Mouse (Mus musculus): ENCODE data around the gene Aig1. TPM values are rescaled to one million over a fixed set of nuclear protein-coding genes. Genes with fewer than 3 reads are reported as not detected.

The Aig1 gene
- polyA plus RNA-seq, 2 experiments: 6.6 to 14.3 TPM

- WGBS (ENCODE audit: insufficient replicate concordance): 82% methylated on average over 2 of the region's 2 CpGs
- no peak overlapping the region for H3K4me3 ChIP-seq (ENCODE audit: insufficient read depth in 1 of 2, low read depth in 2 of 2, low read length in 2 of 2)
- no peaks in the 10 kb centered on the region for H3K9me3 ChIP-seq (ENCODE audit: control insufficient read depth, low read length)
- H3K4me1 ChIP-seq (replicated peaks; ENCODE audit: control insufficient read depth in 2 of 2, insufficient read depth in 2 of 2, low read length in 1 of 2): no peaks in the 10 kb centered on the region
- no peak for TF ChIP-seq CTCF (IDR thresholded peaks at IDR 0.05; ENCODE audit: low read depth)
- no peak for TF ChIP-seq EP300 (IDR thresholded peaks at IDR 0.05; ENCODE audit: low read depth)
- no peaks in the 10 kb centered on the region for H3K36me3 ChIP-seq (replicated peaks; ENCODE audit: control insufficient read depth, insufficient read depth, low read depth)
- no peaks in the 10 kb centered on the region for H3K27me3 ChIP-seq (ENCODE audit: control insufficient read depth, insufficient read depth, low read length)
- DNase-seq (ENCODE audit: low read depth in 3 of 3, low spot score in 3 of 3) (no peak), ATAC-seq (ENCODE audit: insufficient read depth) (no peak)
- no peak overlapping the region for H3K27ac ChIP-seq
- H3K4me2 ChIP-seq (ENCODE audit: low read depth): no peak overlapping the region
- no peak overlapping the region for H3K9ac ChIP-seq (replicated peaks)
Measured at GRCm38 (mm10) chr10:13726206-13726605, 142.6 kb downstream of the Aig1 start.

DNA sequence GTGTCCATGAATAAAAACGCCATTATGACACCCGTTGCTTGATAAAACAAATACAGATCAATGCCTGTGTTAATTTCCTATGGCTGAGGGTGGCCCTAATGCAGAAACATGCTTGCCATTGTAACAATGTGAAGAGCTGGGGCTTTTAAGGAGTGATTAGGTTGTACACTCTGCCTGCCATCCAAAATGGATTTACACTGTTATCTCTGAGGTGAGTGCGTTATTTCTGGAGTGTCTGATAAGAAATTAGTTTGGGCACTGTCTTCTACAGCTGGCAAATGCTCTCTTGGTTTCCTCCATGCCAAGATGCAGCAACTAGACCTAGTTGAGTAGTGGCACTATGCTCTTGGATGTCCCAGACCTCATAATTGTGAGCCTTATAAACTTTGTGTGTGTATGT lies 143.5 kb downstream of the Aig1 start:
- no peak overlapping the region for H3K4me2 ChIP-seq (ENCODE audit: low read depth)
- DNase-seq (ENCODE audit: low read depth in 3 of 3, low spot score in 3 of 3): no peak
- H3K9ac ChIP-seq (replicated peaks): no peak overlapping the region
- no peaks in the 10 kb centered on the region for H3K4me1 ChIP-seq (replicated peaks; ENCODE audit: control insufficient read depth in 2 of 2, insufficient read depth in 2 of 2, low read length in 1 of 2)
- H3K4me3 ChIP-seq (ENCODE audit: insufficient read depth in 1 of 2, low read depth in 2 of 2, low read length in 2 of 2): no peak overlapping the region
- no peak for ATAC-seq (ENCODE audit: insufficient read depth)
- H3K36me3 ChIP-seq (replicated peaks; ENCODE audit: control insufficient read depth, insufficient read depth, low read depth): no peaks in the 10 kb centered on the region
- TF ChIP-seq CTCF (IDR thresholded peaks at IDR 0.05; ENCODE audit: low read depth): no peak
- 0 out of 2 replicates have a peak, but pooled peaks have one; percentile 18 for TF ChIP-seq EP300 (IDR thresholded peaks at IDR 0.05; ENCODE audit: low read depth)
- H3K27me3 ChIP-seq (ENCODE audit: control insufficient read depth, insufficient read depth, low read length): no peaks in the 10 kb centered on the region
- H3K9me3 ChIP-seq (ENCODE audit: control insufficient read depth, low read length): no peaks in the 10 kb centered on the region
- 57% methylated on average over 3 of the region's 3 CpGs for WGBS (ENCODE audit: insufficient replicate concordance)
- no peak overlapping the region for H3K27ac ChIP-seq

DNA sequence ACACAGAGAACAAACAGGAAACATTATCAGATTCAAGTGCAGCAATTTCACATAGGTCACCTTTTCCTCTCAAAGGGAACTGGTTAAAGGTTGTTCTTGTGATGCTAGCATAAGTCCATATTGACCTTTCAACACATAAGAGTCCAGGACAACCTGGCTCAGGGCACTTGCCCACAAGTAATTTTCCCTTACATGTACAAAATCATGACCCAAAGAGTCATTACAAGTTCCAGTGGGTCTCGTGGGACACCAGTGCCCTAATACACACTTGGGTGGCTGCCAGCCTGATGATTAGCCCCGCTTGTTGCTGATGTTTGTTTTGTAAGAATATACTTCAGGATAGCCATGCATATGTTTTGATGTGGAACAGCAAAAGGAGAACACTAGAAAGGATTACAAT lies 152.6 kb downstream of the Aig1 start:
- Histone ChIP-seq H3K27me3 (ENCODE audit: control insufficient read depth, insufficient read depth, low read length) (no peaks in the 10 kb centered on the region), H3K9me3 (ENCODE audit: control insufficient read depth, low read length) (no peaks in the 10 kb centered on the region), H3K9ac (replicated peaks) (no peak overlapping the region), H3K4me3 (ENCODE audit: insufficient read depth in 1 of 2, low read depth in 2 of 2, low read length in 2 of 2) (no peak overlapping the region), H3K27ac (no peak overlapping the region), H3K36me3 (replicated peaks; ENCODE audit: control insufficient read depth, insufficient read depth, low read depth) (no peaks in the 10 kb centered on the region), H3K4me1 (replicated peaks; ENCODE audit: control insufficient read depth in 2 of 2, insufficient read depth in 2 of 2, low read length in 1 of 2) (no peaks in the 10 kb centered on the region), H3K4me2 (ENCODE audit: low read depth) (no peak overlapping the region)
- TF ChIP-seq EP300 (IDR thresholded peaks at IDR 0.05; ENCODE audit: low read depth): no peak
- no peak for TF ChIP-seq CTCF (IDR thresholded peaks at IDR 0.05; ENCODE audit: low read depth)
- no peak for DNase-seq (ENCODE audit: low read depth in 3 of 3, low spot score in 3 of 3)
- WGBS (ENCODE audit: insufficient replicate concordance): 50% methylated on average over 2 of the region's 2 CpGs
- ATAC-seq (ENCODE audit: insufficient read depth): no peak

DNA sequence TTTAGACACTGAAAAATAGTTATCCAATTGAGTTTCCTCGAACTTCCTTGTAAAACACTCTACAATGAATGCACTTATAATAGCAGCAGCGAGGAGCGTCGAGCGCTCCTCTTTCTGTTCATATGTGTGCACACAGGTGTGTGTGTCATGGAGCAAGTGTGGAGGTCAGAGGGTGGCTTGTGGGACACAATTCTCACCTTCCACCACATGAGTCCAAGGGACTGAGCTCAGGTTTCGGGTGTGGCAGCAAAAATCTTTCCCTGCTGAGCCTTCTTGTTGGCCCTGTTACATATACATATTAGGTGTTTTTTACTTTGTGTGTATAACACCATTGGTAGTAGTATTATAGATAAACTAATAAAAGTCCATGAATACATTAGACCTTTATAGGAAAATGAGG lies 153.2 kb downstream of the Aig1 start:
- H3K4me2 ChIP-seq (ENCODE audit: low read depth): no peak overlapping the region
- H3K9ac ChIP-seq (replicated peaks): no peak overlapping the region
- DNase-seq (ENCODE audit: low read depth in 3 of 3, low spot score in 3 of 3) (no peak), ATAC-seq (ENCODE audit: insufficient read depth) (no peak)
- no peaks in the 10 kb centered on the region for H3K27me3 ChIP-seq (ENCODE audit: control insufficient read depth, insufficient read depth, low read length)
- no peaks in the 10 kb centered on the region for H3K4me1 ChIP-seq (replicated peaks; ENCODE audit: control insufficient read depth in 2 of 2, insufficient read depth in 2 of 2, low read length in 1 of 2)
- no peak overlapping the region for H3K4me3 ChIP-seq (ENCODE audit: insufficient read depth in 1 of 2, low read depth in 2 of 2, low read length in 2 of 2)
- no peak overlapping the region for H3K27ac ChIP-seq
- TF ChIP-seq EP300 (IDR thresholded peaks at IDR 0.05; ENCODE audit: low read depth) (no peak), CTCF (IDR thresholded peaks at IDR 0.05; ENCODE audit: low read depth) (no peak)
- no peaks in the 10 kb centered on the region for H3K9me3 ChIP-seq (ENCODE audit: control insufficient read depth, low read length)
- no peaks in the 10 kb centered on the region for H3K36me3 ChIP-seq (replicated peaks; ENCODE audit: control insufficient read depth, insufficient read depth, low read depth)
- 77% methylated on average over 6 of the region's 6 CpGs for WGBS (ENCODE audit: insufficient replicate concordance)

GRCm38 (mm10) chr10:13714920-13715293 lies 153.9 kb downstream of the Aig1 start:
- no peaks in the 10 kb centered on the region for H3K4me1 ChIP-seq (replicated peaks; ENCODE audit: control insufficient read depth in 2 of 2, insufficient read depth in 2 of 2, low read length in 1 of 2)
- no peak overlapping the region for H3K27ac ChIP-seq
- H3K27me3 ChIP-seq (ENCODE audit: control insufficient read depth, insufficient read depth, low read length): no peaks in the 10 kb centered on the region
- no peak for DNase-seq (ENCODE audit: low read depth in 3 of 3, low spot score in 3 of 3)
- no peaks in the 10 kb centered on the region for H3K9me3 ChIP-seq (ENCODE audit: control insufficient read depth, low read length)
- no peaks in the 10 kb centered on the region for H3K36me3 ChIP-seq (replicated peaks; ENCODE audit: control insufficient read depth, insufficient read depth, low read depth)
- no peak overlapping the region for H3K4me2 ChIP-seq (ENCODE audit: low read depth)
- H3K4me3 ChIP-seq (ENCODE audit: insufficient read depth in 1 of 2, low read depth in 2 of 2, low read length in 2 of 2): no peak overlapping the region
- no peak for ATAC-seq (ENCODE audit: insufficient read depth)
- TF ChIP-seq CTCF (IDR thresholded peaks at IDR 0.05; ENCODE audit: low read depth) (no peak), EP300 (IDR thresholded peaks at IDR 0.05; ENCODE audit: low read depth) (no peak)
- H3K9ac ChIP-seq (replicated peaks): no peak overlapping the region
- WGBS (ENCODE audit: insufficient replicate concordance): 79% methylated on average over 7 of the region's 7 CpGs

Data from liver, embryonic 14.5 days (tissue).